Mouse (Mus musculus) liver, postnatal 0 days (tissue): Measurements from ENCODE around the gene Hivep2.

Experiments
- CTCF ChIP-seq: sonication (generic); IDR thresholded peaks from 2 replicates; pipeline ENCODE4 v1.5.1; 2016; ENCODE audit warnings: antibody characterized with exemption, low read depth
- EP300 ChIP-seq: IDR thresholded peaks from 2 replicates; pipeline ENCODE4 v1.6.1; 2016; ENCODE audit warnings: antibody characterized with exemption, low read depth, mild to moderate bottlenecking

DNA sequence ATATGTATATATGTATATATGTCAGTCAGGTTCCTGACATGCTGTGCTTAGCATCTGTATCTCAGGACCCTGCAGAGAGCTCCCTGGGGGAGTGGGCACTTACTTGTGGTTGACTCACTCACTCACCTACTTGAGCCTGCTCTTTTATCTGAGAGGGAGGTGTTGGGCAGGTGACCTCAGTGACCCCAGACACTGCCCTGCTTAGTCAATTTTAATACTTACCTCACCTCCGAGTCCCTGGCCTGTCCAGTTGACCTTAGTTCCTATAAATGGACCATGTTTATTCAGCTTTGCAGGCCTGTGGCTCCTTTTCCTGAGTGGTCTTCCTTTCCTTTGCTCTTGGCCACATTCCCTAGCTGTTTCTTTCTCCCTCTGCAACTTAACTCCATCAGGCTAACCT lies 61.9 kb downstream of the Hivep2 start:
- TF ChIP-seq CTCF (no peak), EP300 (no peak)
